Mouse (Mus musculus): ENCODE data around the gene Exoc7.

GRCm38 (mm10) chr11:116268313-116268712, 38.7 kb downstream of the Exoc7 start:
- TF ChIP-seq CTCF (conservative IDR thresholded peaks at IDR 0.05; ENCODE audit: low read length) = no peak
- TF ChIP-seq NANOG (IDR thresholded peaks at IDR 0.05; ENCODE audit: borderline replicate concordance, low read length) = no peak
- no peak for TF ChIP-seq POU5F1 (IDR thresholded peaks at IDR 0.05; ENCODE audit: borderline replicate concordance, low read length)

Data from E14TG2a.4 (cell line).